Mouse (Mus musculus): ENCODE results near the gene Trpv2. TPM values are rescaled to one million over a fixed set of nuclear protein-coding genes. Genes with fewer than 3 reads are reported as not detected.

Trpv2 gene
- polyA plus RNA-seq, 1 experiment from 2014 or later = 11.6 TPM

DNA sequence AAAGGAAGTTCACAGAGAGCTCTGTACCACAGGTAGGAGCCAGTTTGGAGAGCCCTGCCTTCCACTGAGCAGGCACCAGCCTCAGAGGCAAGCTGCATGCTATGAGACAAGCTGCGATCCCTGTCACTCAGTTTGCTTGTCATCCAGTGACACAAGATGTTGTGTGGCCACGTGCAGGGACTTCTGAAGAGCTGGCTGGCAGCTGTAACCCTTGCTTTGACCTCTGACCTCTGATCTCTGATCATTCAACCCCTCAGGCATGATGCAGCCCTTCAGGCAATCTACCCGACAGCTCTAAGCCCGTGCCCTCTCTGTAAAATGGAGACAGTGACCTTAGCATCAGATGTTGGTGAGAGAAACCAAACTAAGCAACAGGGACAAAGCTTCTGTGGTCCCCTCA, 48.6 kb downstream of the Trpv2 start:
- Histone ChIP-seq H3K4me1 (replicated peaks; ENCODE audit: control insufficient read depth, insufficient read depth, low read length) (peaks cover 16% of the 10 kb centered on the region), H3K4me3 (ENCODE audit: low read depth, low read length) (no peak overlapping the region), H3K9me3 (ENCODE audit: control insufficient read depth, low read length) (no peaks in the 10 kb centered on the region), H3K4me2 (ENCODE audit: low read length) (no peak overlapping the region), H3K27ac (ENCODE audit: low read depth) (no peak overlapping the region), H3K36me3 (ENCODE audit: control insufficient read depth, insufficient read depth, low read length) (peaks cover 16% of the 10 kb centered on the region), H3K27me3 (replicated peaks; ENCODE audit: control insufficient read depth, insufficient read depth, low read length) (no peaks in the 10 kb centered on the region), H3K9ac (ENCODE audit: low read length) (no peak overlapping the region)
- DNase-seq (ENCODE audit: low spot score) (no peak), ATAC-seq (replicated peaks; ENCODE audit: low FRiP score, low TSS enrichment, low read depth) (no peak)
- 58% methylated on average over 4 of the region's 4 CpGs for WGBS

DNA sequence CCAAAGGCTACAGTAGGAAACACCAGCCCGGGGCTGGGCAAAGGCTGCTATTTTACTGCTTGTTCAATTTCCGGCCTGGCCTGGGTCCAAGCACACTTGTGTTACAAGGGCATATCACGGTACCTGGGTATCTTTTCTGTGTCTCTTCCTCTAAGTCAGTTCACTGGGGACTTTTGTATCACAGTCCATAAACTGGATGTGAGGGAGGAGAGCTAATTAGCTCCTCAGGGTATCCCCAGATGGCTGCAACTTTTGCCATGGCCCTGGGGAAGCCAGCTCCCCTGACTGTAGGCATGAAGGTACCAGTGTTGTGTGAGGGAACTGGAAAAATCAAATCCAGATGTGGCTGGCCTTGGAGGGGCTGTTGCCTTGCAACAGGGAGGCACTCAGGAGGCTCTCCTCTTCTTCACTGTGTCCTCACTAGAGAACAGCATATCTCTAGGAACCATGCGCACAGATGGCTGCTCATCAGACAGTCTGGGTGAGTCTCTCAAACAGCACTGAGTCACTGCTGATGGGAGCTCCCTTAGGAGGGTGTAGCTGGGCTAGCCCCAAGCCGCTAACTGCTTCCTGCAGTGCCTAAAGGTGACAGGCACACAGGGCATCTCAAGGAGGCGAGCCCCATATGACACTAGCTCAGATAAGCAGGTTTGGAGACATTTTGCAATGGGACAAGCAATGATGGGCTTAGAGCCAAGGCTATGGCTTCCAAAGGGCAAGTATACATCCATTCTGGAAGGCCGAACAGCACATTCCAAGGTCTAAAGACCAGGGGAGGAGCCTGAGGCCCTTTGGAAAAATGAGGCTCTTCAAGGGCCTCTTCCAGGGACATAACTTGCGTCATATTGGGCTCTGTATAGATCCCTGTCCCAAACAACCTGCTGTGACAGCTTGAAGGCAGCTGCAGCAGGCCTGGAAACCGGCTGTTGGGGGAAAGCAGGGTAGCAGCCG, 50.3 kb downstream of the Trpv2 start:
- Histone ChIP-seq H3K9me3 (ENCODE audit: control insufficient read depth, low read length) (no peaks in the 10 kb centered on the region), H3K36me3 (ENCODE audit: control insufficient read depth, insufficient read depth, low read length) (0 out of 2 replicates have a peak, but pooled peaks cover 4% of the 10 kb centered on the region), H3K9ac (ENCODE audit: low read length) (no peak overlapping the region), H3K27ac (ENCODE audit: low read depth) (peak overlapping the region; percentile 57), H3K27me3 (replicated peaks; ENCODE audit: control insufficient read depth, insufficient read depth, low read length) (no peaks in the 10 kb centered on the region), H3K4me3 (ENCODE audit: low read depth, low read length) (no peak overlapping the region), H3K4me2 (ENCODE audit: low read length) (no peak overlapping the region), H3K4me1 (replicated peaks; ENCODE audit: control insufficient read depth, insufficient read depth, low read length) (peaks cover 26% of the 10 kb centered on the region)
- WGBS = 52% methylated on average over 10 of the region's 10 CpGs
- DNase-seq (ENCODE audit: low spot score) = no peak
- peak; percentile 59 for ATAC-seq (replicated peaks; ENCODE audit: low FRiP score, low TSS enrichment, low read depth)

DNA sequence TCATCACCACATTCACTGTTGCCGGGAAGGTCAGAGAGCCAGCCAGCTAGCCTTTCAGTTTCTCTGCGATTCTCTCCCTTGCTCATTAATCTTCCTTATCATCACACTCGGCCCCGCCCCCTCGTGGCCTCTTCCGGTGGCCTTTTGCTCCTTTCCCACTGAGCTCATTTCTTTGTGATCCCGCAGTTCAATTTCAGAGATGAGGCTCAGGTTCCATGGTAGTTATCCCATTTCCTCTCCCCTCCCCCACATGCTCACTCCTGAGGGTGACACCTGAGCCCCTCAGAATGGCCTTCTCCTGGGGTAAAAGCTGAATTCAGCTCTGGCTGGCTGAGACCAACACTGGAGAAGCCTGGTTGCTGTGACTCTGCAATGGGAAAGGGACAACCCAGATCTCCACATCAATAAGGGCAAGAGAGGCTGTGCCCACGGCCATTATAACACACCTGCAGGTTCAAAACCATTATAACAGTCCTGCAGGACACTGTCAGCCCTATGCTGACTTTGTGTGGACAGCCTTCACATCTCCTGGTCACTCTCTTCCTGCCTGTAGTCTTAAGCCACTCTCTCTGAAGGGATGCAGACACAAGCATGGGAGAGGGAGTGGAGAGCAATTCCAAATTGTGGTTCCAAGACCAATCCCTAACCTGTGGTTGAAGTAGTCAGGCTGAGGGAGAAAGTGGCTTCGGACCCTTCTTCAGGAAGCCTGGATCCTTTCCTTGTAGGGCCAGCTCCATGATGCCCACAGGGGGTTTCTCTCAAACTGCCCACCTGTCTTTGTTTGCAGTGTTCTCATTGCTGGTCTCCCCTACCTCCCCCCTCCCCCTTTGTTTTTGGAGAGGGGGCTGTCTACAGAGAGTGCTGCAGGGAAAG, 55.3 kb downstream of the Trpv2 start:
- DNase-seq (ENCODE audit: low spot score) (peak; percentile 63), ATAC-seq (replicated peaks; ENCODE audit: low FRiP score, low TSS enrichment, low read depth) (no peak)
- H3K4me2 ChIP-seq (ENCODE audit: low read length) = peak overlapping the region; percentile 14; the same call in 1 of the 2 replicates
- H3K4me3 ChIP-seq (ENCODE audit: low read depth, low read length) = no peak overlapping the region
- H3K27ac ChIP-seq (ENCODE audit: low read depth) = peak overlapping the region; percentile 3
- H3K9me3 ChIP-seq (ENCODE audit: control insufficient read depth, low read length) = no peaks in the 10 kb centered on the region
- no peak overlapping the region for H3K9ac ChIP-seq (ENCODE audit: low read length)
- WGBS = 7% methylated on average over 9 of the region's 9 CpGs
- H3K27me3 ChIP-seq (replicated peaks; ENCODE audit: control insufficient read depth, insufficient read depth, low read length) = no peaks in the 10 kb centered on the region
- H3K4me1 ChIP-seq (replicated peaks; ENCODE audit: control insufficient read depth, insufficient read depth, low read length) = peaks cover 35% of the 10 kb centered on the region
- H3K36me3 ChIP-seq (ENCODE audit: control insufficient read depth, insufficient read depth, low read length) = no peaks in the 10 kb centered on the region

DNA sequence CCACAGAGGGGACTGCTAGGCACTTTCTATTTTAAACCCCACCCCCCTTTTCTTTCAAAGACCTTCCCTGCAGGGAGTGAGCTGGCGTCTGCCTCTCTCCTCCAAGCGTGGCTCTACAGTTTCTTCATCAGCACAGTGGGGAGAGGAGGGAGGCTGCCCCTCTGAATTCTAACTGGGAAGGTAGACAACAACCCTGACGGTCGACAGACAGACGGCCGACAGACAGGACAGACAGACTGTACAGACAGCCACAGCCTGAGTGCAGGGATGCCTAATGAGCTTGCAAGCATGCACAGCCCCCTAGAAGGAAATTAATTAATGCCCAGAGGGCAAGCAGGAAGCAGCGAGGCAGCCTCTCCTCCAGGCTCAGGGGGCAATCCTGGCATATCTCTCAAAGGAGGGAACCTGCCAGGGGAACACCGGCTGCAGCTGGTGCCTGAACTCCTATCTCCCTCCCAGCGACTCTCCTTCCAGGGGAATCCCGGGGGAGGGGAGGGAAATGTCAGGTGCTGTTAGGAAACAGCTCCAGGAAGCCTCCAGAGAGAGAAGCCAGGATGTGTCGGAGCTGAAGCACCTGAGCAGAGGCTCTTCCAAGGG, 56.0 kb downstream of the Trpv2 start:
- no peaks in the 10 kb centered on the region for H3K27me3 ChIP-seq (replicated peaks; ENCODE audit: control insufficient read depth, insufficient read depth, low read length)
- ATAC-seq (replicated peaks; ENCODE audit: low FRiP score, low TSS enrichment, low read depth) = 0 out of 2 replicates have a peak, but pooled peaks have one; percentile 29
- H3K36me3 ChIP-seq (ENCODE audit: control insufficient read depth, insufficient read depth, low read length) = no peaks in the 10 kb centered on the region
- H3K9ac ChIP-seq (ENCODE audit: low read length) = 0 out of 2 replicates have a peak overlapping the region, but pooled peaks have one; percentile 1
- peak overlapping the region; percentile 3; the same call in 1 of the 2 replicates for H3K27ac ChIP-seq (ENCODE audit: low read depth)
- no peak for DNase-seq (ENCODE audit: low spot score)
- H3K9me3 ChIP-seq (ENCODE audit: control insufficient read depth, low read length) = no peaks in the 10 kb centered on the region
- H3K4me2 ChIP-seq (ENCODE audit: low read length) = peak overlapping the region; percentile 14
- H3K4me3 ChIP-seq (ENCODE audit: low read depth, low read length) = no peak overlapping the region
- peaks cover 28% of the 10 kb centered on the region for H3K4me1 ChIP-seq (replicated peaks; ENCODE audit: control insufficient read depth, insufficient read depth, low read length)
- WGBS = 4% methylated on average over 11 of the region's 11 CpGs

DNA sequence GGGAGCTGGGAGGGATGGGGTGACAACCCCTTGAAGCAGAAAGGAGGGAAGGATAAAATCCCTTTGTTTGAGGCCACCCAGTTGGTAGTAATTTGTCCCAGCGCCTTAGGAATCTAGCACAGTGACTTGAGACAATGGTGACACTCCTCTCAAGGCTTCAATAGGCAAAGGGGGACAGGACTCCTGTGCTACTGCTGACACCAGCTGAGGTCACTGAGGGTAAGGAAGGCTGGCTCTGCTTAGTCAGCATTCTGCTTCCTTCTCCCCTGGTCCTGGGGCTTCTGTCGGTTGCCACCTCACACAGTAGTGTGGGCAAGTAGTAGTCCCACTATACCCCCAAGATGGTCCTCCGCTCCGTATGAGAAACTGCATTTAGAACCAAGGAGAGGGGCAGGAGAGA, 56.9 kb downstream of the Trpv2 start:
- H3K27me3 ChIP-seq (replicated peaks; ENCODE audit: control insufficient read depth, insufficient read depth, low read length) = no peaks in the 10 kb centered on the region
- WGBS = 55% methylated on average over 4 of the region's 4 CpGs
- peaks cover 25% of the 10 kb centered on the region for H3K4me1 ChIP-seq (replicated peaks; ENCODE audit: control insufficient read depth, insufficient read depth, low read length)
- H3K9me3 ChIP-seq (ENCODE audit: control insufficient read depth, low read length) = no peaks in the 10 kb centered on the region
- no peak overlapping the region for H3K4me3 ChIP-seq (ENCODE audit: low read depth, low read length)
- ATAC-seq (replicated peaks; ENCODE audit: low FRiP score, low TSS enrichment, low read depth) = no peak
- no peak overlapping the region for H3K4me2 ChIP-seq (ENCODE audit: low read length)
- H3K9ac ChIP-seq (ENCODE audit: low read length) = no peak overlapping the region
- H3K36me3 ChIP-seq (ENCODE audit: control insufficient read depth, insufficient read depth, low read length) = no peaks in the 10 kb centered on the region
- no peak for DNase-seq (ENCODE audit: low spot score)
- H3K27ac ChIP-seq (ENCODE audit: low read depth) = no peak overlapping the region

DNA sequence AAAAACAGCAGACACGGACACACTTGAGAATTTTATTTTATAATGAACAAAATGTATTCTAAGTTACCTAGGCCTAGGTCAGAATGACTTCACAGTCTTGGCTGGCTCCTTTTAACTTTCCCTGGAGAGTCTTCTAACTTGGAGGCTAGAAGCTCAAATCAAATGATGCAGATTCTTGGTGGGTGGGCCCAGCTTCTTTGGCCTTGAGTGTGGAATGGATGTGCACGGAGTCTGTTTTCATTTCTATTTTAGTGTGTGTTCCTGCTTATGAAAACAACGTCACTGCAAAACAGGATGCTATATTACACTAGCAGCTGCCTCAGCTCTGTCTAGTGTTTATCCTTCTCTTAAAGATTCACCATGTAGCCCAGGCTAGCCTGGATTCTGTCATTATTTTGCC, 61.1 kb downstream of the Trpv2 start:
- Histone ChIP-seq H3K27me3 (replicated peaks; ENCODE audit: control insufficient read depth, insufficient read depth, low read length) (no peaks in the 10 kb centered on the region), H3K27ac (ENCODE audit: low read depth) (no peak overlapping the region), H3K4me1 (replicated peaks; ENCODE audit: control insufficient read depth, insufficient read depth, low read length) (peaks cover 12% of the 10 kb centered on the region), H3K9me3 (ENCODE audit: control insufficient read depth, low read length) (no peaks in the 10 kb centered on the region), H3K4me3 (ENCODE audit: low read depth, low read length) (no peak overlapping the region), H3K4me2 (ENCODE audit: low read length) (no peak overlapping the region), H3K9ac (ENCODE audit: low read length) (no peak overlapping the region), H3K36me3 (ENCODE audit: control insufficient read depth, insufficient read depth, low read length) (no peaks in the 10 kb centered on the region; the same call in 1 of the 2 replicates)
- WGBS = 63% methylated on average over 3 of the region's 3 CpGs
- no peak for ATAC-seq (replicated peaks; ENCODE audit: low FRiP score, low TSS enrichment, low read depth)
- DNase-seq (ENCODE audit: low spot score) = no peak

DNA sequence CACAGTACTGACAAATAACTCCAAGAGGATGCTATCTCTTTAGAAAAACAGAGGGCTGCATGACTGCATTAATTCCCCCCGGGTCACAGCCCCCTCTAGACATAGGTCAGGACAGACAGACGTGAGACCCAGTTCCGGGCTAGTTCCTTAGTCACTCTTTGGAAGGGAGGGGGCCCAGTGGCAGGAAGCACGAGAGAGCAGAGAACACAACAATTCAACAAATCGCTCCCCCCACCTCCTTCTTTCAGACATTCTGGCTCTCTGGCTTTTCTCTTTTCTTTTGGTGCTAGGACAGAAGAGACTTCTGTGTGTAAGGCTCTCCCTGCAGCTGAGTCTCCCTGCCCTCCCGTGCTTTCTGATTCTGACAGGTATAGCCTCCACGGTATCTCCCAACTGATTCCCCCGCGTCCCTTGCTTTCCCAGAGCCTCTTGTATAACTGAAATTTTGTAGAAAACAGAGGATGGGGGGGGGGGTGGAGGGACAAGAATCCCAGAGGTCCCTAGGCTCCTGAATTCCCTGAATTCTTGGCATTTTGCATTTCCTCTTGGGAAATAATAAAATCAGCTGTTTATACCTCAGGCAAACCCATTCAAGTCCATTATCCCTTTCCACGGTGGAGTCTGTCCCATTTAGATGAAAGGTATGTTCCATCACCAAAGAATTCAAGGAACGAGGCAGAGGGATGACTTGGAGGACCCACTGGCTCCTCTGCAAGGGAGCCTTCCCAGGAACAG, 62.0 kb downstream of the Trpv2 start:
- DNase-seq (ENCODE audit: low spot score) (no peak), ATAC-seq (replicated peaks; ENCODE audit: low FRiP score, low TSS enrichment, low read depth) (no peak)
- peaks cover 5% of the 10 kb centered on the region for H3K4me1 ChIP-seq (replicated peaks; ENCODE audit: control insufficient read depth, insufficient read depth, low read length)
- 59% methylated on average over 11 of the region's 11 CpGs for WGBS
- H3K4me3 ChIP-seq (ENCODE audit: low read depth, low read length) = no peak overlapping the region
- H3K9me3 ChIP-seq (ENCODE audit: control insufficient read depth, low read length) = no peaks in the 10 kb centered on the region
- H3K36me3 ChIP-seq (ENCODE audit: control insufficient read depth, insufficient read depth, low read length) = no peaks in the 10 kb centered on the region; the same call in 1 of the 2 replicates
- H3K27ac ChIP-seq (ENCODE audit: low read depth) = no peak overlapping the region
- H3K27me3 ChIP-seq (replicated peaks; ENCODE audit: control insufficient read depth, insufficient read depth, low read length) = no peaks in the 10 kb centered on the region
- no peak overlapping the region for H3K4me2 ChIP-seq (ENCODE audit: low read length)
- no peak overlapping the region for H3K9ac ChIP-seq (ENCODE audit: low read length)

DNA sequence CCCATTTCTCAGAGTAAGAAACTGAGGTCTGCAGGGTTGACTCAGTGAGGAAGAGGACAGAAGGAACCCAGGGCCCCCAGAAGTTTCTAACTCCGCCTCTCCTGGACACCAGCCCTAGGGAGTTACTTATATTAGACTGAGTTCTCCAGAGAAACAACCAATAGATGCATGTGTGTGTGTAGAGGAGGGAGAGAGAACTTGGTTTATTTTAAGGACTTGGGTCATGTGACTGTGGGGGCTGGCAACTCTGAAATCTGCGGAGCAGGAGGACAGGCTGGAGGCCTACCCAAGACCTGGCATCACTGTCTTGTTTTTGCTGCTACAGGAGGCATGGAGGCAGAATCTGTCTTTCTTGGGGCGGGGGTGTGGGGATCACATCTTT, 62.5 kb downstream of the Trpv2 start:
- Histone ChIP-seq H3K9ac (ENCODE audit: low read length) (no peak overlapping the region), H3K9me3 (ENCODE audit: control insufficient read depth, low read length) (no peaks in the 10 kb centered on the region), H3K4me3 (ENCODE audit: low read depth, low read length) (no peak overlapping the region), H3K36me3 (ENCODE audit: control insufficient read depth, insufficient read depth, low read length) (no peaks in the 10 kb centered on the region; the same call in 1 of the 2 replicates), H3K4me1 (replicated peaks; ENCODE audit: control insufficient read depth, insufficient read depth, low read length) (peaks cover 5% of the 10 kb centered on the region), H3K4me2 (ENCODE audit: low read length) (no peak overlapping the region), H3K27ac (ENCODE audit: low read depth) (no peak overlapping the region), H3K27me3 (replicated peaks; ENCODE audit: control insufficient read depth, insufficient read depth, low read length) (no peaks in the 10 kb centered on the region)
- ATAC-seq (replicated peaks; ENCODE audit: low FRiP score, low TSS enrichment, low read depth) = no peak
- WGBS = 75% methylated on average over 3 of the region's 3 CpGs
- no peak for DNase-seq (ENCODE audit: low spot score)

Measured in intestine, embryonic 14.5 days (tissue).